Mouse (Mus musculus) naive thymus-derived CD4-positive, alpha-beta T cell, adult 2 months (primary cell): Measurements from ENCODE around the gene Lmtk3.

Experiments
- DNase-seq: peaks from one replicate; pipeline ENCODE4 v3.0.0-alpha.2; 2011; ENCODE audit warnings: low read depth

Lmtk3 gene

DNA sequence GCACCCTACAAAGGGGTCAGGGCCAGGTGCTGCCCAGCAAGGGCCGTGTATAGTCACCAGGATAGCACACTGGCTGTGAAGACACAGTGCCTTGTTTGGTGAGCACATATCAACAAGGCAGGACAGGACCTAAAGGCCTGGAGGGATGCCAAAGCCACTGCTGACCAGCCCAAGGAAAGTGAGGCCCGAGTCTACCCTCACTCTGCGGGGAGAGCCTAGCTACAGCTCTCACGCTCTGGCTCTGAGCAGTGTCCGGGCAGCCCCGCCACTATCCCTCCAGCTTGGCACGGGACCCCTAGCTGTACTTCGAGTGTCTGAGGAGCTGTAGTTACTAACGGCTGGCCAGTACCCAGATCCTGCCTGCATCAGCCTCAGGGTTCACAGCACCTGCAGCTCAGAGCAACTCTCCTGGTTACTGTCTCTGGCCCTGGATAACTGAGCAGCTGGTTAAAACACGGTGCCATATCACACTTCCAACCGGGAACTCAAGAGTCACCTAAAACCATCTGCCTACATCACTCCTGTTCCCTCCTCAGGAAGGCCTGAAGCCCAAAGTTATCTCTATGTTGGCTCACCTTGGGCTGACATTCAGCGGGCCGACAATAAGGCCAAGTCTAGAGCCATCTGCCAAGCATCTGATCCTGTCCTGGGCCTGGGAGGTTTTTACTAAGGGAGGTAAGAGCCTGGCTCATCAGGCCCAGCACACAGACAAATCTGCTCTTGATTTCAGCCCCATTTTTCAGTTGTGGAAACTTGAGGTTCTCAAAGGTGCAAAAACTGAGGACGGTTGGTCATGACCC is 25.9 kb downstream of the Lmtk3 start:
- no peak for DNase-seq

DNA sequence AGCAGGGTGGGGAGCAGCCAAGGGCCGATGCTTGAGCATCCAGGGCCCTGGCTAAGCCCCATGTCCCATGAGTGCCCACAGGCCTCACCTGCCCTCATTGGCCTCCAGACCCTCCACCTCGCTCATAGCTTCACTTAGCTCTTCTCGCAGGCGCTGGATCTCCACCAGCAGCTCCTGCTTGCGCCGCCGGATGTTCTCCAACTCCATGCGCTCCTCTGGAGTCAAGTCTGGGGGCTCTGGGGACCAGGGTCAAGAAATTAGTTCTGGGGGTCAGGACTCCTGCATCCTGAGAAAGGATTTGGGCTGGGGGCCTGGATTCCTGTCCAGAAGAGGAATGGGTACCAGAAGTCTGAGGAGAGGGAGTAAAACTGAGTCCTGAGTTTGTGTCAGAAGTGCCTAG is 29.4 kb downstream of the Lmtk3 start:
- no peak for DNase-seq

DNA sequence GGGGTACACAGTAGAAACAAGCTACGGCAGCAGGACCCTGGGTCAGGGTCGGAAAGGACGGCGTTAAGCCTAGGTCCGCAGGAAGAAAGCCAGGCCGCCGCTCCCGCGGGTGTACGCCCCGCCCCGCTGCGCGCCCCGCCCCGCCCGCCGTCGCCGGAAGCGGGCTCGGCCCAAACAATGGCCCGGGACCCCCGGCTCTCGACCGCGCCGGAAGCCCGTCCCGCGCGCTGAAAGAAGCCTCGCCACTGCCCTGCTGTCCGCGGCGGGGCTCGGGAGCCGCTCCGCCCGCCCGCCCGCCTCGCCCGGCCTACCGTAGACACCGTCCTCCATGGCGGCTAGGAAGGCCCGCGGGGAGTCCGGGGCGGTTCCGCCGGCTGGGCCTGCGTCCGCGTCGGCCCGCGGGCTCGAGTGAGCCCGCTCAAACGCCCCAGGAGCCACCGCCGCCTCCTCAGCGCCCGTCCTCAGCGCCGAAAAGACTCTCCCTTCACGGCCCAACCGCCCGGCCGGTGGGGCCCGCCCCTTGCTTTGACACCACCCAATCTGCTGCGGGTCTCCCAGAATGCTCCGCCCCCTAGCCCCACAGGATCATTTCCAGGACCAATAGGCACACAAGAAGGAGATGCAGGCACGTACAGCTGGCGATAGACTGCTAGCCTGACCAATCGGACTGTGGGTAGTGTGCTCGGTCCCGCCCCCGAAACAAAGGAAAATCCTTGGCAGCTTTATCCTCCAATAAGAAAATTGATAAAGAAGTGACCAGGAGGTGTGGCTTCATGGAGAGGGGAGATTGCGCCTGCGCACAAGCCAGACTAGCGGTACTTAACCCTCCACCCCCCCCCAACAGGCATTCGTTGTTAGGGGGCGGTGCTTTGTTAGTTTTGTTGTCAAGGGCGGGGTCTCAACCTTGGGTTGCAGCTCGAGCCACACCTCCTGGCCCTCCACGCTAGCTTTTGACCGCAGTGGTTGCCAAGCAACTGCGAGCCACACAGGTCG is 30.5 kb downstream of the Lmtk3 start, which contains the start of gene Cyth2:
Gene Cyth2, minus strand, starts transcription at position 795 of the 993 bp plus-strand sequence.
- peak; percentile 100 for DNase-seq

DNA sequence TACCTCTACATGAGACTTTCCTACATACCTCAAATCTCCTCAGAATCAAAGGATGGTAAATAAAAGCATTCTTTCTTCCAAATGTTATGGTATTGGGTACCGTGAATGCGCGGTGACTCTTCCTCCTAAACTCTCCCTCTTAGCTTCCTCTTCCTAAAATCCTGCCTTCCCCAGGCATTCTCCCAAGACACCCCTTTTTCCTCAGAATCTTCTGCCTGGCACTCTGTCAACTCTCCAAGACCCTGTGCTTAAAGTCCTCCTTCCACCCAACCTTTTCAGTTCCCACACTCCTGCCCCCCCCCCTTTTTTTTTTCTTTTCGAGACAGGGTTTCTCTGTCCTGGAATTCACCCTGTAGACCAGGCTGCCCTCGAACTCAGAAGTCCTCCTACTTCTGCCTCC is 31.3 kb downstream of the Lmtk3 start:
- no peak for DNase-seq

DNA sequence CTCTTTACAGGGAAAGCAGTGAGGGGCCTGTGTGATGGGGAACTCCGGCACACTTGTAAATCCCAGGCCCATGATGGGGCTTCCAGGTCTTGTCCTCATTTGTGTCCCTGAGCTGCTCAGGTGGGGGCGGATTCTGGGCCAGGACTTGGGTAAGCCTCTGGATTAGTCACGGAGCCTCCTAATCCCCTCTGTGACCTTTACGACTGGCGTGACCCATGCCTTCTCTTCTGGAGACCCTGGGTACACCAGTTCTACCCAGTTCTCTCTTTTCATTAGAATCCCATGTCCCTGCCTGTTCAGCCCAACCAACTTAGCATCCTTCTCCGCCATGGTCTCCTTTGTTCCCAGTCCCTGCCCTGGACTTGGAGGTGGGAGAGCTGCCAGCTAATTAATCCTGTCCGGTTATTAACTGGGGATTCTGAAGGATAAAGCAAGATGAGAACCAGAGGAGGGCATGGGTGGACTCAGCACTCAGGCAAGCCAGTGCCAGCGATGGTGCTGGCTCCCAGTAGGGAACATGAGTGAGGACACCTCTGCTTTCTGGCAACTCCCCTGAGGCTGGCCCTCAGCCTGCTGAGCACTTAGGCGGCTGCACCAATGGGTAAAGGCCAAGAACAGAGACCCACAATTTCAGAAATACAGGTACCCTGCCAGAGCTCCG is 31.9 kb downstream of the Lmtk3 start:
- DNase-seq = no peak

DNA sequence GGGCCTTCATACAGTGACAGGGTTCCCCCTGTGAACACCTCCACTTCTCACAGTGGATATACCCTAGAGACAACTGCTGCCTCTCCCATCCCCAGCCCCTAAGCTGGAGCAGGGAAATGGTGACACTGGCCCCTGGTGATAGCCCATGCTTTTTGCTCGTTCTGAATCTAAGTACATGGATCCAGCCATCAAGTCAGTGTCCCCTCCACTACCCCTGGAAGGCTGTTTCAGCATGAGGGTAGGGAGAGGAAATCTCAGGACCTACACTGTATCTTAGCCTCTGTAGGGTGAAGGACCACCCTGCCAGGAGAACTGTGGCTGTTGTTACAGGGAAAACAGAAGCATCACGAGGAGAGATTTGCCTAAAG is 32.4 kb downstream of the Lmtk3 start:
- no peak for DNase-seq

DNA sequence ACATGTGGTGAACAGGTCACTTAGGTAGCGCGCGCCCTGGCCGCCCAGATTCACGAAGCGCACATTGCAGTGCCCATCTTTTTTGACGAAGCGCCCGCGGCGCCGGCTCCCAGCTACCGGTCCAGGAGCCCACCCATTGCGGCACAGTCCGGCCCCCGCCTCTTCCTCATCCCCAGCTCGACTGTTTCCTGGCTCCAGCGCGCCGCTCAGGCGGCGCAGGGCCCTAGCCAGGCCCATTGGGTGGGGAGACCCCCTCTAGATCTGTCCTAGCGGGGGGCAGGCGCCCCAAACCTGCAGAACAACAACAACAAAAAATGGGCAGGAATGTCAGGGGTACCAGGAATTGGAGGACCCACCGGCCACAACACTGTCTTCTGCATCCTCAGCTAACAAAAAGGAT is 36.3 kb downstream of the Lmtk3 start:
- DNase-seq = no peak

DNA sequence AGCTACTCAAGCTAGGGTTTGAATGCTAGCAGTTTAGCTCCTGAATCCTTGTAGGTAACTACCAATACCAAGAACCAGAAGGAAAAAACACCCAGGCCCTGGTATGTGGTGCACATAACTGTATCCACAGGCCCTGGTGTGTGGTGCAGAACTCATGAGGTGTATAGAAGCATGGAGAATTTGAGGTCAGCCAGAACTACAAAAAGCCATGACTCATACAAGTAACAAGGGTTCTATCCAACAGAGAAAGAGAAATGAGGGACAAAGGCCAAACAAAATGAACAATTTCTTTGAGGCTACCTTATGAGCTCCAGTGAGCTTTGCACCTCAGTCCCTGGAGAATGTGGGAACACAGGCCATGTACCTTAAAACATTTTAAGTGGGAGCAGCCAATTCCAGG is 37.4 kb downstream of the Lmtk3 start:
- DNase-seq = no peak

DNA sequence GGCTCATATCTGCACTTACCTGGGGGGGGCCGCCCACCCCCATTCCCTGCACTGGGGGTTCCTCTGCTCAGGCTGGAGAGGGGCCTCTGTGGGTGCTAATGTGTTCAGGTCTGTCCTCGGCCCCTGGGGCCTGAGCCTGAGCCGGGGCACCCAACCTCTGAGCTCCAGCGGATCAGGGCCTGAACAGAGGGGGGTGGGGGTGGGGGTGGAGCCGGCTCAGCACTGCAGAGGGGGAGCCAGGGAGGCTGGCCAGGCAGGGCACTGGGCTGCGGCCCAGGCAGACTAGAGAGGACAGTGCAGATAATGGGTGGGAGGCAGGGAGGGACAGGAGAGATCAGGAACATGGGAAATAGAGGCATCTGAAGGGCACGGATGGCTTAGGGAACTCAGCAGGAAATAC is 41.1 kb downstream of the Lmtk3 start, which contains the start of gene Kcnj14:
Gene Kcnj14, minus strand, starts transcription at position 185 of the 400 bp plus-strand sequence.
- DNase-seq = no peak

DNA sequence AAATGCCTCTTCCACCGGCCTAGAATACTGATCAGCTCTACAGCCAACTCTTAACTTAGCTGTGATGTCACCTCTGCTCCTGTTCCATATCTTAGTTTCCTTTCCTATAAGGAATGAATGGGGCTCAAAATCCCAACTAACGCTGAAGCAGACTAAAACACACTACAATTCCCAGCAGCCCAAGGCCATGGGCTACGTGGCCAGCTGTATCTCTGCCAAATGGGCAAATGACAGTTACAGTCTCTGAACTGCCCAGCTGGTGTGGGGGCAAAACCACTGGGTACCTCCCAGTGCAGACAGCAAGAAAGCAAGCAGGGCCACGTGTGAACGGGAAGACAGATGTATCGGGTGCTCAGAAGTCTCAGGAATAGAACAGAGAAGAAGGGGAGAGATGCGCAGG is 43.1 kb downstream of the Lmtk3 start:
- DNase-seq = no peak

DNA sequence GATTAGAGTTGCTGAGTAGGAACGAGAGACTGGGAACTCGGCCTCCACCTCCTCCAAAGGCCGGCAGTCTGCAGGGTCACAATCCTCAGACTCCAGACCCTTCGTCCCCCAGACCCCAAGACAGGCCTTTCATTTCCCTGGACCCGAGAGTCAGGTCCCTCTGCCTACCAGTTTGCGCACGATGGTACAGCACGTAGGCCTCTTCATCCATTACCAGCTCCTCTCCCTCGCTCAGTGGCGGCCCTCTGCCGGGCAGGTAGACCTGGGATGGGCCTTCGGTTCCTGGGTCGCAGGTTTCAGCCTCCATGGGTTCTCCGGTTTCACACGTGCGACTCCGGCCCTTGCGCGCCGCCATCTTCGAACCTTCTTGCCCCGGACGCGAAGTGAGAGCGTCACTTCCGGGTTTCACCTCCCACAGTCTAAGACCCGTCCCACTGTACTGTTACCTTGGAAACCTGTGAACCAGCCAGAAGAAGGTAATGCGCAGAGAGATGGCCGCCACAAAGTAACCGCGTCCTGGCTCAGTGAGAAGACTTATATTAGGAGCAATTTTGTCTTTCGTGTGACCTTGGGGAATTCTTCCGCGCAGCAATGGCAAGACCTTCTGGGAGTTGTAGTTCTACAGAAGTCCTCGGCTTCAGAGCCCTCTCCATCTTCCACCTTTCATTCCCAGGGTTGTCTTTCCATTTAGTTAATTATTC is 47.0 kb downstream of the Lmtk3 start, which contains the start of gene Grwd1:
Gene Grwd1, minus strand, starts transcription at position 518 of the 701 bp plus-strand sequence.
- DNase-seq = peak; percentile 94

DNA sequence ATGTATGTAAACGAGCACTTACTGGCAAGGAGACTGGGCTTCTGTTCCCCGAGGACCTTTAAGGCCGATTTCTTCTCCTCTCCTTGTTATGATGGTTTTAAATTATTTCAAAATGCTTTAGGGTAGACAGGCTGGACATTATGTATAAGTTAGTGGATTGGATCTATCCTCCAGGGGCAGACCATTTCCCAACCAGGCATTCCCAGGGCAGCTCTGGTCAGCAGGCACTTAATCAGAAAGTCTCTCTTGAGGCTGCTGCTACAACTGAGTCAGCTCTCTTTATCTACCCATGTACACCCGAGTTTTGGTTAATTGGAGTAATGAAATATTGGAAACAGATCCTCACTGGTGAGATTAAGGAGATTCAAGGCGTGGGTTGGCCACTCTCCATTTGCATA is 47.6 kb downstream of the Lmtk3 start:
- DNase-seq = no peak

DNA sequence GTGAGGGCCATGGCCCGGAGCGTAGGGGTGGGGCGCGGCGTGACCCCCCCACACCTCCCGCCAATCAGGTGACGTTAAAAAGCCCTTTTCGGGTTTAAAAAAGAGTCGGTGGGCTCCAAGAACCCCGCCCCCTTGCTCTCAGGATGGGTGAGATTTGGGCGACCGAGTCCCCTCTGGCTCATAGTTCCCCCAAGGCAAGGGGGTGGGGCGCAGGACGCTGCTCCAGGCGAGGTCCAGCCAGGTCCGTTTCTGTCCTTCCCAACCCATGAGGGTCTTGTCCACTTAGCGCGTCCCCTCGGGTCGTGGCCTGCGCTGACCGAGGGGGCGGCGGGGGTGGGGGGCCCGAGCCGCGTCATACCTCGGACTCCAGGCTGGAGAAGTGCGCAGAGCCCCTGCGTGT is 48.9 kb downstream of the Lmtk3 start:
- no peak for DNase-seq

DNA sequence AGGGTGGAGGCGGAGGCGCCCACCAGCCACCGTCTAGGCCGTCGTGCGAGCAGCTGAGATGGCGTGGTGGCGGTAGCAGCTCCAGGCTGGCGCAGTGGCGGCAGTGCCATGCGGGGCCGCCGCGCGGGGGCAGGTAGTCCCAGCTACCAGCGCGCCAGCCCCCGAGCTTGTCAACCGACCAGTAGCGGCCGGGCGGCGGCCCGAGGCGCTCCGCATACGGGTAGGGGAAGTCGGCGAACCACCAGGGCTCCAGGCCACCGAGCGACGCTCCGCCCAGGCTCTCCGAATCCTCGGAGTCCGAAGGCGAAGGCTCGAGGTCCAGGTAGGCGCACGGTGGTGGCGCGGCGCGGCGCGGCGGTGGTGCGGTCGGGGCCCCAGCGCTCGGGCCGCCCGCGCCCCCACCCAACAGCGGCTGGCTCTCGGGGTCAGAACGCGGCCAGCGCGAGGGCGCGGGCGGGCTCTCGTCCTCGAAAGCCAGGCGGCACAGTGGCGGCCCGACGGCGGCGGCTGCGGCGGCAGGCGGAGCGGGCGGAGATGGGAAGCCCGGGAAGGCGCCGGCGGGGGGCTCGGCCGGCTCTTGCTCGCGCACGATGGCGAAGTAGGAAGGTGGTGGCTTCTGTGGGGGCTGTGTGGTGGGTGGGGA is 49.7 kb downstream of the Lmtk3 start:
- peak; percentile 28 for DNase-seq

DNA sequence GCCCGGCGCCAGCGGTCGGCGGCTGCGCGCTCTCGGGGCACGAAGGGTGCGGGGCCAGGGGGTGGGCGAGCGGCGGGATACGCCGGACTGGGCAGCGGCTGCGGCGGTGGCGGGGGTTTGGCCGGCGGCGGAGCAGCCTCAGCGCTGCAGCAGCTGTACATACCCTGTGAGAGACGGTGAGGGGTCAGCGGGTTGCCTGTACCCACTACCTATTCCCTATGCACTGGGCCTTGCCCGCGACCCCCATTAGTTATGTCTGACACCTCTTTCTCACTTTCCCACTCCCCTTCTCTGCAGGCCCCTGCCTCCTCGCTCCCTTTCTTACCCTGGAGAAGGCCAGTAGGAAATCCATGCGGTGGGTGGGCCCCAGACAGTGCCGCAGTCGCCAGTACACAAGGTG is 50.4 kb downstream of the Lmtk3 start:
- DNase-seq = no peak

DNA sequence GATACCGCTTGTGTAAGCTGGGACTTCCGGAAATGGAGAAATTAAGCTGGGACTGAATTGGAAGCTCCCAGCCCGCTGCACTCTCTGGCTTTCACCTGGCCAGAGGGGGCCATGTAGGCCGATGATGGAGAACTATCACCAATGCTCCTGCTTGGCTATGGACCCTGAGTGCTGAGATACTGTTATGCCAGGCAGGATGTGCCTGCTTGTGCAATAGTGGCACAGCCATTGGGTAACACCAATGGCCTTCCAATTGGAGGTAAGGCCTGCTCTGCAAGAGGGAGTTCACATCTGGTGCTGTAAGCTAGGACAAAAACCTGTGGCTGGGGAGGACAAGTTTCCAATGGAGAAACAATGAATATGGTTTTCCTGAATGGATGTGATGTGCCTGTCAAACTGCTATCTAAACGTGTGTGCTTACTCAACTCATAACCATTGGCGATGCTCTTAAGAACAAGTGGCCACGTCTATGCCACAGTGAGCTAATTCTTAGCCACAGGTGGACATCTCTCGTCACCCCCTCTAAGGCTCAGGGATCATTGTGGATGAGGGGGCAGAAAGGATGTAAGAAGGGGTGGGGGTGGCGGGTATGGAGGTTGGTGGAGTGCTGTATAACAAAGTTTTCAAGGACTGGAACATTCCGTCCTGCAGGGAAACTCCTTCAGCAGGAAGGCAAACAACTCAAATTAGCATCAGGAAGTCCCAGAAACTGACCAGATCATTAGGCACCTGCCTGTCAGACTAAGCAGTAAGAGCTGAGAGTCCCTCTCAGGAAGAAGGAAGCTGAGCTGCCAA is 59.6 kb downstream of the Lmtk3 start:
- no peak for DNase-seq

DNA sequence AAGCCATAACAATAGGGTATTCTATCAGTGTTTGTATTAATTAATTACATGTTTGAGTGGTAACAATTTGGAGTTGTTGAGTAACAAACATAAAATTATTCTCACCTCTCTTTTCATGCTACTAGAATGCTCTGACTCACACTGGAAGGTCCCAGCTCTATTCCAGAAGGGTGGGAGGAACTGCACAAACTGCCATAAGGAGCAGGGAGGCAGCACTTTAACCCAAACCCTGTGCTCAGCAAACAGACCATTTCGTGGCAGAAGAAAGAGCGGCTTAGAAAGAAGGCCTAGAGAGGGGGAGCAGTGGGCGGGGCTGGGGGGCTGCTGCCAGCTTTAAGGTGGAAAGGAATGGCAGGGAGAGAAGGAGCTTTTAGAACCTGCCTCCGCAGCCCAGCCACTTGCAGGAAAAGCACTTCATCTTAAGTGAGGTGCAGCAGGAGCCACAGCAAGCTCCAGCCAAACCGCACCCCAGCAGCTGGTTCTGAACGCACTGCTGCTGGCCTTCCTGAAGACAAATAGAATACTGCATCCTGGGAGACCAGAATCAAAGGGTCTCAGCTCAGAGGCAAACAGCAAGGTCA is 65.0 kb downstream of the Lmtk3 start:
- no peak for DNase-seq

DNA sequence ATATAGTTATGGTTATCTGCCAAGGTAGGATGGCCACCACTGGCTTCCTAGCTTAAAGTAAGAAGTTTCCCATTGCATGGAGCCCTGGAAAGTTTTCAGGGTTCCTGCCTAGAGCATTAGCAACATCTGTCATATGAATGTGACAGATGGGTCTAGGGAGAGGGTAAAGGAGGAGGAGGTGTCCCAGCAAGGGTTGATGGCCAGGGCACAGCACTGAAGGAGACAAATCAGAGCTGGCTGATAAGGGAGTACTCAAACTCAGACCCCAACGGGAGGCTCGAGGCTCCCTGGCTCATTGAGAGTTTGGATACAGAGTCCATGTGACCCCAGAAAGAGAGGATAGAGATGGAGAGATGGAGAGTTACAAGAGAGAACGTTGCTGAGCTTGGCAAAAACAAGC is 67.1 kb downstream of the Lmtk3 start:
- no peak for DNase-seq

DNA sequence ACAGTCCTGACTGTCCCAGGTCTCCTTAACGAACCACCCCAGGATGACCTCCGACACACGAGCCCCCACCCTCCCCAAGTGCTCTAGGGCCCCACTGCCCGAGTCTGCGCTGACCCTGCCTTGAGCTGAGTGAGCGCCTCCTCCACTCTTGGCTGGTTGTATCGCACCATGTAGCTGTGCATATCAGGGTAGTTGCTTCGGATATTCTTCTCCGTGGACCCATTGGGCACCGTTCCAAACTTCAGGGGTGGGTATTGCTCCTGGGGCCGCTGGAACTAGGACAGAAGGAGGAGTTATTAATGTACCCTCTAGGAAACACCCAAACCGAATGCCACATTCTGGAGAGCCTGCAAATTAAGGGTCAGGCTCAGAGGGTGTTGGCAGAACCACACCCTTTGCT is 69.6 kb downstream of the Lmtk3 start:
- no peak for DNase-seq
